Mouse (Mus musculus): ENCODE data around the gene Slc6a17.

Gene Slc6a17

GRCm38 (mm10) chr3:107459773-107460431 lies 57.9 kb downstream of the Slc6a17 start:
- peak; percentile 73 for DNase-seq

- peak; percentile 74 for DNase-seq
Measured at GRCm38 (mm10) chr3:107459196-107459772, 58.5 kb downstream of the Slc6a17 start, which contains the start of gene Kcnc4. Gene Kcnc4, minus strand, starts transcription at chr3:107459552.

- DNase-seq: no peak
Measured at GRCm38 (mm10) chr3:107458528-107459195, 59.2 kb downstream of the Slc6a17 start.

GRCm38 (mm10) chr3:107458104-107458503 lies 59.7 kb downstream of the Slc6a17 start:
- peak; percentile 56 for DNase-seq

- no peak for DNase-seq
Measured at GRCm38 (mm10) chr3:107454280-107454679, 63.5 kb downstream of the Slc6a17 start.

- DNase-seq: no peak
Measured at GRCm38 (mm10) chr3:107446822-107447221, 71.0 kb downstream of the Slc6a17 start.

GRCm38 (mm10) chr3:107443866-107444265 lies 74.0 kb downstream of the Slc6a17 start:
- no peak for DNase-seq

- no peak for DNase-seq
Measured at GRCm38 (mm10) chr3:107442191-107442590, 75.6 kb downstream of the Slc6a17 start.

GRCm38 (mm10) chr3:107441306-107441705 lies 76.5 kb downstream of the Slc6a17 start:
- no peak for DNase-seq

- no peak for DNase-seq
Measured at GRCm38 (mm10) chr3:107439280-107439679, 78.5 kb downstream of the Slc6a17 start.

GRCm38 (mm10) chr3:107437666-107438065 lies 80.2 kb downstream of the Slc6a17 start:
- no peak for DNase-seq

GRCm38 (mm10) chr3:107436434-107436833 lies 81.4 kb downstream of the Slc6a17 start:
- no peak for DNase-seq

GRCm38 (mm10) chr3:107433614-107434013 lies 84.2 kb downstream of the Slc6a17 start:
- no peak for DNase-seq

GRCm38 (mm10) chr3:107431268-107431667 lies 86.5 kb downstream of the Slc6a17 start:
- DNase-seq: no peak

- DNase-seq: no peak
Measured at GRCm38 (mm10) chr3:107424258-107425041, 93.4 kb downstream of the Slc6a17 start.

GRCm38 (mm10) chr3:107420156-107420555 lies 97.7 kb downstream of the Slc6a17 start:
- DNase-seq: no peak
